Mouse (Mus musculus) testis, adult 2 months (tissue): ENCODE results near the gene C1rb. TPM values are rescaled to one million over a fixed set of nuclear protein-coding genes. Genes with fewer than 3 reads are reported as not detected.
"Not testable (repeated sequence)": the region's sequence is repeated elsewhere in the genome, so short reads cannot be mapped to it uniquely, and the experiment has no call there.

ENCODE experiments used
- H3K27ac ChIP-seq: fragments of 200-500 bp; 2 replicates; pipeline ENCODE4 v1.5.1; 2012; ENCODE audit warnings: low read depth, low read length; ENCODE audit not compliant: control insufficient read depth, insufficient read depth
- H3K27me3 ChIP-seq: fragments of 200-500 bp; 2 replicates; pipeline ENCODE4 v1.6.1; 2012; ENCODE audit warnings: mild to moderate bottlenecking, low read length, moderate library complexity; ENCODE audit not compliant: control insufficient read depth, insufficient read depth
- H3K36me3 ChIP-seq: fragments of 200-500 bp; 2 replicates; pipeline ENCODE4 v1.6.1; 2012; ENCODE audit warnings: mild to moderate bottlenecking, low read length; ENCODE audit not compliant: control insufficient read depth, insufficient read depth
- H3K4me1 ChIP-seq: fragments of 200-500 bp; 2 replicates; pipeline ENCODE4 v1.6.1; 2012; ENCODE audit warnings: low read length; ENCODE audit not compliant: control insufficient read depth, insufficient read depth
- H3K4me3 ChIP-seq: fragments of 200-500 bp; 2 replicates; pipeline ENCODE4 v1.5.1; 2012; ENCODE audit warnings: low read depth, mild to moderate bottlenecking, low read length, moderate library complexity, mixed read lengths; ENCODE audit not compliant: control insufficient read depth
- CTCF ChIP-seq: fragments of 200-500 bp; IDR thresholded peaks from 2 replicates; pipeline ENCODE4 v1.5.1; 2012; ENCODE audit warnings: low read depth, mild to moderate bottlenecking, inconsistent platforms, low read length, moderate library complexity; ENCODE audit not compliant: control insufficient read depth, insufficient read depth, insufficient replicate concordance
- POLR2A ChIP-seq: fragments of 200-500 bp; IDR thresholded peaks from 2 replicates; pipeline ENCODE4 v1.6.1; 2012; ENCODE audit warnings: low read depth, mild to moderate bottlenecking, inconsistent platforms, low read length, moderate library complexity; ENCODE audit not compliant: control insufficient read depth
- polyA plus RNA-seq: library from polyadenylated mRNA; depleted of rRNA; stranded (reverse); fragments of >200 nt; gene quantifications from 2 replicates; pipeline ENCODE4 v1.2.3, GENCODE M21; 2012; rRNA removed

The C1rb gene
- polyA plus RNA-seq, 1 experiment, result 0.06 TPM

GRCm38 (mm10) chr6:124625612-124626011 is 55.5 kb downstream of the C1rb start:
- no peak overlapping the region for H3K4me3 ChIP-seq
- H3K4me1 ChIP-seq, result no peaks in the 10 kb centered on the region
- no peak overlapping the region for H3K27ac ChIP-seq
- no peaks in the 10 kb centered on the region for H3K27me3 ChIP-seq
- no peaks in the 10 kb centered on the region for H3K36me3 ChIP-seq
- TF ChIP-seq CTCF, result no peak
- no peak for TF ChIP-seq POLR2A

DNA sequence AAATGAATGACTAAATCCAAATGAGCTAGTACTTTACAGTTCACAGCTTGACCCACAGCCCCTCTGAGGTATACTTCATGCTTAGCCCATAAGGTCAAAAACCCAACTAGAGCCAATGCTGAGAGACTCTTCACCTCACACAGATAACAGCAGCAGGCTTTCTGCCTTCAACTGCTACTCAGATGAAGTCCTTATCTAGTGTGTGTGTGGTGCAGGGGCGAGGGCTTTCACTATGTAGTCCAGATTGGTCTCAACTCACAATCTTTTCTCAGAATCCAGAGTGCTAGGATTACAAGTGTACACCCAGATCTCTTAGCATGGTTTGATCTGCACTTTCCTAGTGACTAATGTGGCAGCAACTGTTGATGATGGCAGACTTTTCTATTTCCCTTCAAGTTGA is 56.1 kb downstream of the C1rb start:
- not testable (repeated sequence) for H3K27ac ChIP-seq, H3K4me1 ChIP-seq, H3K4me3 ChIP-seq, H3K36me3 ChIP-seq, H3K27me3 ChIP-seq

- no peaks in the 10 kb centered on the region for H3K27me3 ChIP-seq
These were observed 60.7 kb downstream of the C1rb start for GRCm38 (mm10) chr6:124630763-124631162.

More at GRCm38 (mm10) chr6:124630763-124631162, 60.7 kb downstream of the C1rb start:
- Histone ChIP-seq H3K36me3 (no peaks in the 10 kb centered on the region), H3K4me1 (no peaks in the 10 kb centered on the region), H3K4me3 (no peak overlapping the region), H3K27ac (no peak overlapping the region)
- TF ChIP-seq CTCF, result no peak
- no peak for TF ChIP-seq POLR2A

Other genes starting within 250 kb of the C1rb start
- gene Pex5, start 155.2 kb upstream of the C1rb start, polyA plus RNA-seq, result 32.9 and 33.2 TPM in 2 replicates
- gene Clstn3, start 105.5 kb upstream of the C1rb start, polyA plus RNA-seq, result 4.4 and 4.7 TPM in 2 replicates
- 0.64 and 0.89 TPM in 2 replicates for gene C1rl, start 77.2 kb upstream of the C1rb start, polyA plus RNA-seq
- 4.3 and 5.5 TPM in 2 replicates for gene C1ra, start 57.9 kb upstream of the C1rb start, polyA plus RNA-seq
- gene C1s1, start 27.9 kb upstream of the C1rb start, polyA plus RNA-seq, result 9.4 and 10.5 TPM in 2 replicates
- gene C1s2, start 65.8 kb downstream of the C1rb start, polyA plus RNA-seq, result 0.19 and 0.32 TPM in 2 replicates
- 282 and 286 TPM in 2 replicates for gene Lpcat3, start 92.7 kb downstream of the C1rb start, polyA plus RNA-seq
- 39.9 and 44.1 TPM in 2 replicates for gene Emg1, start 141.9 kb downstream of the C1rb start, polyA plus RNA-seq
- 47.6 and 50.5 TPM in 2 replicates for gene Phb2, start 142.0 kb downstream of the C1rb start, polyA plus RNA-seq
- 1.4 and 1.9 TPM in 2 replicates for gene Ptpn6, start 168.4 kb downstream of the C1rb start, polyA plus RNA-seq
- gene Grcc10, start 171.1 kb downstream of the C1rb start, polyA plus RNA-seq, result 207 and 220 TPM in 2 replicates
- 0.05 TPM in 1 of 2 replicates, not detected in the other for gene Gm45234, start 185.7 kb downstream of the C1rb start, polyA plus RNA-seq
- gene Atn1, start 186.2 kb downstream of the C1rb start, polyA plus RNA-seq, result 69.3 and 76.1 TPM in 2 replicates
- 0.51 and 0.63 TPM in 2 replicates for gene Eno2, start 199.4 kb downstream of the C1rb start, polyA plus RNA-seq
- 105 and 106 TPM in 2 replicates for gene Lrrc23, start 209.4 kb downstream of the C1rb start, polyA plus RNA-seq
- gene Spsb2, start 238.4 kb downstream of the C1rb start, polyA plus RNA-seq, result 63.6 and 78.1 TPM in 2 replicates
- gene Tpi1, start 244.0 kb downstream of the C1rb start, polyA plus RNA-seq, result 471 and 473 TPM in 2 replicates